Mouse (Mus musculus): Measurements from ENCODE around the gene Cacng3. TPM values are rescaled to one million over a fixed set of nuclear protein-coding genes. Genes with fewer than 3 reads are reported as not detected.

The Cacng3 gene
- polyA plus RNA-seq, 1 experiment from 2014 or later, result 0.41 TPM

GRCm38 (mm10) chr7:122740663-122741062 is 70.4 kb downstream of the Cacng3 start:
- Histone ChIP-seq H3K9me3 (ENCODE audit: low read depth, low read length) (no peaks in the 10 kb centered on the region), H3K27me3 (ENCODE audit: insufficient read depth, low read length) (no peaks in the 10 kb centered on the region), H3K4me1 (ENCODE audit: insufficient read depth) (no peaks in the 10 kb centered on the region), H3K4me3 (ENCODE audit: low read depth, low read length) (no peak overlapping the region), H3K27ac (ENCODE audit: low read depth) (no peak overlapping the region), H3K9ac (no peak overlapping the region), H3K36me3 (ENCODE audit: insufficient read depth) (no peaks in the 10 kb centered on the region), H3K4me2 (no peak overlapping the region)
- 88% methylated on average over 2 of the region's 2 CpGs for WGBS
- no peak for DNase-seq
- ATAC-seq (ENCODE audit: insufficient read depth), result no peak
- no peak for TF ChIP-seq CTCF (IDR thresholded peaks at IDR 0.05; ENCODE audit: low read depth)

DNA sequence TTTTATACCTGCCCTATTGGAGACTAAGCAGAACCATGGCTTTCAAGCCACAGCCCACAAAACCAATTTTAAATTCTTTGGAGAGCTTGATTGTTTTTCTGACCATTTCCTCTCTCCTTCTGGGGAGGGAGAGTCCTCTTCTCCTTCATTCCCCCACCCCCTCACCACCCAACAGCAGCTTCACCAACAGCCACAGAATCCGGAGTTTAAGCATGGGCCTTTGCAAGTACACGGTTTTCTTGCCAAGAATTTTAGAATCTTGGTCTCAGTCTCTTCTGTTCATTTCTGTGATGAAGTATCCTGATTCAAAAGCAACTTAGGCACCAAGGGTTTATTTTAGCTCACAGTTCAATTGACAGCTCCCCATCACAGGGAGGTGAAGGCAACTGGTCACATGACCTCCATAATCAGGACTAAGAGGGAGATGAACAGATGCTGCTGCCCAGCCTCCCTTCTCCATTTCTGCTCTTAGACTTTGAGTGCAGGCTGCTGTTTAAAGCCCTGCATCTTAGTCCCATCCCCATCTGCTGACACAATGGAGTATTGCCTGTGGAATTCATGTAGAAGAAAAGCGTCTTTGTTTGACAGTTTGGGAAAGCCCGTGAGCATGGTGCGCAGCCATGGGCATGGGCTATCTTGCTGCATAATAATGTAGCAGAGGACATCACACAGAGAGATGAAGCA is 85.8 kb downstream of the Cacng3 start:
- H3K9ac ChIP-seq, result no peak overlapping the region
- no peak for DNase-seq
- no peak overlapping the region for H3K4me2 ChIP-seq
- H3K4me3 ChIP-seq (ENCODE audit: low read depth, low read length), result no peak overlapping the region
- no peaks in the 10 kb centered on the region for H3K4me1 ChIP-seq (ENCODE audit: insufficient read depth)
- no peaks in the 10 kb centered on the region for H3K27me3 ChIP-seq (ENCODE audit: insufficient read depth, low read length)
- H3K36me3 ChIP-seq (ENCODE audit: insufficient read depth), result no peaks in the 10 kb centered on the region
- ATAC-seq (ENCODE audit: insufficient read depth), result no peak
- H3K27ac ChIP-seq (ENCODE audit: low read depth), result no peak overlapping the region
- TF ChIP-seq CTCF (IDR thresholded peaks at IDR 0.05; ENCODE audit: low read depth), result no peak
- no peaks in the 10 kb centered on the region for H3K9me3 ChIP-seq (ENCODE audit: low read depth, low read length)
- WGBS, result 83% methylated on average over 5 of the region's 5 CpGs

DNA sequence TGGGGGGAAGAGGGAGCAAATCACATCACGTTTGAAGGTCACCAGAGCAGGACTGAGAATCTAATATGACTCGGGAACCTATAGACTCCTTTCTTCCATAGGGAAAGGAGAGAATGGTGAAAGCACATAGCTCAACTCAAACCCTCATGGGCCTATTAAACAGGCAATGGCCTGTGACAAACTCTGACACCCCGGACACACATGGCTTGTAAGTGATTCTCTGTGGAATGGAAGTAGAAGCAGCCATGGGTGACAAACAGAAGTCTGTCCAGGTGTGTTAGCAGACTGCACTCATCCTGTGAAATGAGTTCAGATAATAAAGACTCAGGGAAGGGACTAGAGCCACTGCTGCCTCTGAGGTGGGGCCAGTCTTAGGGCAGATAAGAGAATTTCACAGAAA is 88.4 kb downstream of the Cacng3 start:
- H3K36me3 ChIP-seq (ENCODE audit: insufficient read depth), result no peaks in the 10 kb centered on the region
- no peaks in the 10 kb centered on the region for H3K4me1 ChIP-seq (ENCODE audit: insufficient read depth)
- no peak overlapping the region for H3K4me2 ChIP-seq
- no peak for ATAC-seq (ENCODE audit: insufficient read depth)
- H3K9ac ChIP-seq, result no peak overlapping the region
- no peak overlapping the region for H3K4me3 ChIP-seq (ENCODE audit: low read depth, low read length)
- TF ChIP-seq CTCF (IDR thresholded peaks at IDR 0.05; ENCODE audit: low read depth), result no peak
- WGBS, result 54% methylated on average over 3 of the region's 3 CpGs
- H3K27me3 ChIP-seq (ENCODE audit: insufficient read depth, low read length), result no peaks in the 10 kb centered on the region
- no peak for DNase-seq
- H3K27ac ChIP-seq (ENCODE audit: low read depth), result no peak overlapping the region
- H3K9me3 ChIP-seq (ENCODE audit: low read depth, low read length), result no peaks in the 10 kb centered on the region

DNA sequence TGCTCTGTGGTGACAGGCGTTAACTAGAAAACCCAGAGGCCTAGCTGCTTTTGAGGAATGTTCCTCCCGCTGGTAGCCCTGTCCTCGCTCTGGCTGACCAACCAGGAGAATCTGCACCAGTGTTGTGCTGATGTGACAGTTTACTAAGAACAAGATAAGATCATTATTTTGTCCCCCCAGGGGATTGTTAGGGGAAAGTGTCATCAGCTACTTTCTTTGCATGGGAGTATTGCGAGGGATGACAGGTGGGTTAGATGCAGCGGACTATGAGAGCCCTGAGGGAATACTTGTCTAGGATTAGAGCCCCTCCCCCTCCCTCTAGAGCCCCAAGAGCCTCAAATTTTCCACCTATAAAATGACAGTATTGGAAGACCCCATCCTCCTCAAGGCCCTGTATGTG is 94.2 kb downstream of the Cacng3 start:
- H3K36me3 ChIP-seq (ENCODE audit: insufficient read depth), result no peaks in the 10 kb centered on the region
- no peak overlapping the region for H3K9ac ChIP-seq
- DNase-seq (no peak), ATAC-seq (ENCODE audit: insufficient read depth) (no peak)
- 69% methylated on average over 5 of the region's 5 CpGs for WGBS
- no peaks in the 10 kb centered on the region for H3K27me3 ChIP-seq (ENCODE audit: insufficient read depth, low read length)
- H3K27ac ChIP-seq (ENCODE audit: low read depth), result no peak overlapping the region
- no peaks in the 10 kb centered on the region for H3K4me1 ChIP-seq (ENCODE audit: insufficient read depth)
- no peak overlapping the region for H3K4me2 ChIP-seq
- H3K4me3 ChIP-seq (ENCODE audit: low read depth, low read length), result no peak overlapping the region
- no peaks in the 10 kb centered on the region for H3K9me3 ChIP-seq (ENCODE audit: low read depth, low read length)
- no peak for TF ChIP-seq CTCF (IDR thresholded peaks at IDR 0.05; ENCODE audit: low read depth)

GRCm38 (mm10) chr7:122768292-122769020 is 98.2 kb downstream of the Cacng3 start:
- no peaks in the 10 kb centered on the region for H3K36me3 ChIP-seq (ENCODE audit: insufficient read depth)
- H3K27ac ChIP-seq (ENCODE audit: low read depth), result no peak overlapping the region
- no peaks in the 10 kb centered on the region for H3K27me3 ChIP-seq (ENCODE audit: insufficient read depth, low read length)
- WGBS, result 84% methylated on average over 27 of the region's 27 CpGs
- no peak overlapping the region for H3K4me3 ChIP-seq (ENCODE audit: low read depth, low read length)
- DNase-seq, result no peak
- no peak overlapping the region for H3K4me2 ChIP-seq
- no peak for ATAC-seq (ENCODE audit: insufficient read depth)
- no peaks in the 10 kb centered on the region for H3K9me3 ChIP-seq (ENCODE audit: low read depth, low read length)
- H3K9ac ChIP-seq, result no peak overlapping the region
- no peaks in the 10 kb centered on the region for H3K4me1 ChIP-seq (ENCODE audit: insufficient read depth)
- TF ChIP-seq CTCF (IDR thresholded peaks at IDR 0.05; ENCODE audit: low read depth), result no peak

DNA sequence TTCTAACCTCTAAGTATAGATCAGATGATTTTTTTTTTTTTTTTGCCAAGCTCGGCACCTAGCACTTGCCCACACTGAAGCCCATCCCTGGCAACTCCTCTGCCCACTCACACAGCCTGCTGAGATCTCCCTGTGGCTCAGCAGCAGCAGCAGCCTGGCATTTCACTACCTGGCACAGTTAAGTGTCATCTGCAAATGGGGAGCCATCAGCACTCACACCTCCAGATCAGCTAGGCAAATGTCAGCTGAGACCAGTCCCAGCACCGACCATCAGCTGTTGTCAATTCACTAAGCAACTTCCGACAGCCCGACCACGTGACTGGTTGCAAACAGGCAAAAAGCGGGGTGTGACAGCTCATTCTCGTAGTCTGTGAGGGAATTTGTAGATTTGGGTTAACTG is 109.3 kb downstream of the Cacng3 start:
- H3K4me2 ChIP-seq, result no peak overlapping the region
- WGBS, result 46% methylated on average over 7 of the region's 7 CpGs
- H3K27me3 ChIP-seq (ENCODE audit: insufficient read depth, low read length), result no peaks in the 10 kb centered on the region
- no peaks in the 10 kb centered on the region for H3K9me3 ChIP-seq (ENCODE audit: low read depth, low read length)
- TF ChIP-seq CTCF (IDR thresholded peaks at IDR 0.05; ENCODE audit: low read depth), result no peak
- H3K4me3 ChIP-seq (ENCODE audit: low read depth, low read length), result no peak overlapping the region
- ATAC-seq (ENCODE audit: insufficient read depth) (no peak), DNase-seq (no peak)
- no peaks in the 10 kb centered on the region for H3K36me3 ChIP-seq (ENCODE audit: insufficient read depth)
- no peaks in the 10 kb centered on the region for H3K4me1 ChIP-seq (ENCODE audit: insufficient read depth)
- no peak overlapping the region for H3K9ac ChIP-seq
- no peak overlapping the region for H3K27ac ChIP-seq (ENCODE audit: low read depth)

- WGBS, result 88% methylated on average over 7 of the region's 7 CpGs
- ATAC-seq (ENCODE audit: insufficient read depth) (no peak), DNase-seq (no peak)
- Histone ChIP-seq H3K36me3 (ENCODE audit: insufficient read depth) (no peaks in the 10 kb centered on the region), H3K9ac (no peak overlapping the region), H3K4me3 (ENCODE audit: low read depth, low read length) (no peak overlapping the region), H3K4me1 (ENCODE audit: insufficient read depth) (no peaks in the 10 kb centered on the region), H3K4me2 (no peak overlapping the region), H3K27me3 (ENCODE audit: insufficient read depth, low read length) (no peaks in the 10 kb centered on the region), H3K27ac (ENCODE audit: low read depth) (no peak overlapping the region), H3K9me3 (ENCODE audit: low read depth, low read length) (no peaks in the 10 kb centered on the region)
- no peak for TF ChIP-seq CTCF (IDR thresholded peaks at IDR 0.05; ENCODE audit: low read depth)
Measured at GRCm38 (mm10) chr7:122789929-122790328, 119.6 kb downstream of the Cacng3 start.
